Mouse (Mus musculus): ENCODE data around the gene Nr4a2.

Gene Nr4a2

GRCm38 (mm10) chr2:57111791-57112538 lies 11.8 kb downstream of the Nr4a2 start:
- no peak for DNase-seq (ENCODE audit: low spot score in 2 of 2)

GRCm38 (mm10) chr2:57111011-57111790 lies 12.6 kb downstream of the Nr4a2 start:
- no peak for DNase-seq (ENCODE audit: low spot score in 2 of 2)

GRCm38 (mm10) chr2:57110401-57110800 lies 13.4 kb downstream of the Nr4a2 start:
- no peak for DNase-seq (ENCODE audit: low spot score in 2 of 2)

GRCm38 (mm10) chr2:57109926-57110325 lies 13.9 kb downstream of the Nr4a2 start:
- DNase-seq (ENCODE audit: low spot score in 2 of 2) = no peak

GRCm38 (mm10) chr2:57109301-57109700 lies 14.5 kb downstream of the Nr4a2 start:
- DNase-seq (ENCODE audit: low spot score in 2 of 2) = no peak

GRCm38 (mm10) chr2:57108349-57108930 lies 15.4 kb downstream of the Nr4a2 start:
- no peak for DNase-seq (ENCODE audit: low spot score in 2 of 2)

GRCm38 (mm10) chr2:57105401-57105800 lies 18.4 kb downstream of the Nr4a2 start:
- no peak for DNase-seq (ENCODE audit: low spot score in 2 of 2)

GRCm38 (mm10) chr2:57104731-57105130 lies 19.1 kb downstream of the Nr4a2 start:
- DNase-seq (ENCODE audit: low spot score in 2 of 2) = no peak

- DNase-seq (ENCODE audit: low spot score in 2 of 2) = no peak
Measured at GRCm38 (mm10) chr2:57103845-57104660, 19.8 kb downstream of the Nr4a2 start.

- DNase-seq (ENCODE audit: low spot score in 2 of 2) = no peak
Measured at GRCm38 (mm10) chr2:57102856-57103844, 20.7 kb downstream of the Nr4a2 start.

GRCm38 (mm10) chr2:57102091-57102855 lies 21.5 kb downstream of the Nr4a2 start:
- DNase-seq (ENCODE audit: low spot score in 2 of 2) = peak; percentile 12 to 40

GRCm38 (mm10) chr2:57100241-57100640 lies 23.6 kb downstream of the Nr4a2 start:
- DNase-seq (ENCODE audit: low spot score in 2 of 2) = no peak

GRCm38 (mm10) chr2:57072452-57072851 lies 51.4 kb downstream of the Nr4a2 start:
- no peak for DNase-seq (ENCODE audit: low spot score in 2 of 2)

GRCm38 (mm10) chr2:57063480-57063879 lies 60.3 kb downstream of the Nr4a2 start:
- DNase-seq (ENCODE audit: low spot score in 2 of 2) = no peak
